Mouse (Mus musculus): ENCODE results near the gene Btk. TPM values are rescaled to one million over a fixed set of nuclear protein-coding genes. Genes with fewer than 3 reads are reported as not detected.
"Not testable (repeated sequence)": the region's sequence is repeated elsewhere in the genome, so short reads cannot be mapped to it uniquely, and the experiment has no call there.

Gene Btk
- polyA plus RNA-seq, 1 experiment from 2014 or later, result 0.77 TPM

DNA sequence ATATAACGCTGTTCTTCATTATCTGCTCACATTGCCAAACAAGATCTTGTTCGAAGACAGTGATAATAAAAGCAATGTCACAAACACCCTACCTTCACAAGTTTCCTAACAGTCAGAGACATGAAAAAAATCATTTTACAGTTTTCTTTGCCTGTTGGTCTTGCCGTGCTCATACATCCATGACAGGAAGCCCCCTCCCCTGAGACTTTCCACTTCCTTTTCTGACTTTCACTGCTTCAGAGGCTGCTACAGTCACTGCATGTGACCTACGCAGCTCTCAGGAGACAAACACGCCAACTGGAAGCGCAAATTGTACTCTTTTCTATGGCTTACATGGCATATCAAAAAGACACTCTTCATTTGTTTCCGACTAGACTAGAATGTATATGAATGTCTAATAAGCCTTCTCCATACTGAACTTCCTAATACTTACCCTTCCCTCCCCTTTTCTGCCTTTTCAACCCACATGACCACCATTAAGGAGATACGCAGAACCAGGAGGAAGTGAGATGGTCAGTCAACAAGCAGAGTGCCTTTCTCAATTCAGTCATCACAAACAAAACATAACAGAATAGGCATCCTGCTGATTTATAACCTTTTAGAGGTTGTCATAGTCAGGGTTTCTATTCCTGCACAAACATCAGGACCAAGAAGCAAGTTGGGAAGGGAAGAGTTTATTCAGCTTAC lies 16.7 kb downstream of the Btk start:
- ATAC-seq (replicated peaks), result no peak
- Histone ChIP-seq H3K27ac (no peak overlapping the region), H3K4me3 (no peak overlapping the region), H3K4me2 (no peak overlapping the region), H3K36me3 (replicated peaks) (no peaks in the 10 kb centered on the region), H3K27me3 (replicated peaks) (no peaks in the 10 kb centered on the region), H3K9me3 (no peaks in the 10 kb centered on the region), H3K4me1 (no peaks in the 10 kb centered on the region), H3K9ac (no peak overlapping the region)
- WGBS, result 86% methylated on average over 8 of the region's 8 CpGs

DNA sequence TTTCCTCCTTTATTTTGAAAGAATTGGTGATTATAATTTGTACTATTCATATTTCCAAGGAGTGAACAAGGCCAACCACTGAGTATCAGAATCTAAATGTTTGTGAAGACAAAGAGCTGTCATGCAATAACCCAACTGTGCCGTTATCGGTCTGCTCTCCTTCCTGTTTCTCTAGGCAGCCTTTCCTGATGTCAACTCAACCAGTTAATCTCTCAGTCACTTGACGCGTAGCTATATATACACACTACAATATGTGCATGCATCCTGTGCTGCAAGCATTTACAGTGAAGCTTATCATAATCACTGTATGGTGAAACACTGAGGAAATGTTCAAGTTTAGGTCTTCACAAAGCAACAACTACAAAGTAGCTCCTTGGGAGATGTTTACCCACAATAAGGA lies 19.0 kb downstream of the Btk start:
- Histone ChIP-seq H3K9me3 (no peaks in the 10 kb centered on the region), H3K4me1 (no peaks in the 10 kb centered on the region), H3K4me2 (no peak overlapping the region), H3K4me3 (no peak overlapping the region), H3K9ac (no peak overlapping the region), H3K27me3 (replicated peaks) (no peaks in the 10 kb centered on the region), H3K27ac (no peak overlapping the region), H3K36me3 (replicated peaks) (no peaks in the 10 kb centered on the region)
- ATAC-seq (replicated peaks), result no peak
- WGBS, result 88% methylated on average over 4 of the region's 4 CpGs

DNA sequence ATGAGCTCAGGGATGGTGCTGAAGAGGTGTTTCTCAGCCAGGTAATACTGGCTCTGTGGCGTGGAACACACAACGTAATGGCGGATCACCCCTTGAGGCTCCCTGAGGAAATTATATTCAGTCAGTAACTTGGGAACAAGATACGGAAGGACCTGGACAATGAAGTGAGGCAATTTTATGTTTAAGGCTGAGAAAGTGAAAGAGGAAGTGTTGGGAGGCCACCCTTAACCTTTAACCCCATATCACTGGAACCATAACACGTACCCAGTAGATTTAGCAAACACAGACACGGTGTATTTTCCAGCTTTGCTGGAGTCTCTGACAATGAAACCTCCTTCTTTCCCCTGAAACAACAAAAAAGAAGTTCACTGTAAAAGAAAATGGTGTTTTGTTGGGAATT lies 28.9 kb downstream of the Btk start:
- ATAC-seq (replicated peaks), result no peak
- H3K9me3 ChIP-seq, result no peaks in the 10 kb centered on the region
- H3K27ac ChIP-seq, result no peak overlapping the region
- H3K36me3 ChIP-seq (replicated peaks), result no peaks in the 10 kb centered on the region
- no peak overlapping the region for H3K9ac ChIP-seq
- no peak overlapping the region for H3K4me3 ChIP-seq
- 83% methylated on average over 6 of the region's 6 CpGs for WGBS
- no peaks in the 10 kb centered on the region for H3K27me3 ChIP-seq (replicated peaks)
- H3K4me1 ChIP-seq, result no peaks in the 10 kb centered on the region
- no peak overlapping the region for H3K4me2 ChIP-seq

DNA sequence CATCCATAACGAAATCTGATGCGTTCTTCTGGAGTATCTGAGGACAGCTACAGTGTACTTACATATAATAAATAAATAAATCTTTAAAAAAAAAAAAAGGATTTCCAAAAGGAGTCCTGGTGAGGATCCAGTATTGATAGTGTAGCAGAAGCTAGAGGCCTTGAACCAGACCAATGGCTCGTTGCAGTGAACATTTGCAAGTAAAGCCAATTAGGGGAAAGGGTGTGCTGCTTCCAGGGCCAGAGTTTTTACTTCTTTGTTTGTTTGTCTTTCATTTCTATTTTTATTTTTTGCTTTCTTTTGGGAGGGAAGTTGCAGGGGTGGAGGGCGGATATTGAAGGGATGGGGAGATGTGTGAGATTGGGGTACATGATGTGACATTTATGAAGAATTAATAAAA lies 30.0 kb downstream of the Btk start:
- no peaks in the 10 kb centered on the region for H3K36me3 ChIP-seq (replicated peaks)
- no peak for ATAC-seq (replicated peaks)
- 87% methylated on average over 4 of the region's 4 CpGs for WGBS
- no peak overlapping the region for H3K9ac ChIP-seq
- no peaks in the 10 kb centered on the region for H3K27me3 ChIP-seq (replicated peaks)
- no peak overlapping the region for H3K27ac ChIP-seq
- no peaks in the 10 kb centered on the region for H3K4me1 ChIP-seq
- no peak overlapping the region for H3K4me2 ChIP-seq
- no peaks in the 10 kb centered on the region for H3K9me3 ChIP-seq
- H3K4me3 ChIP-seq, result no peak overlapping the region

DNA sequence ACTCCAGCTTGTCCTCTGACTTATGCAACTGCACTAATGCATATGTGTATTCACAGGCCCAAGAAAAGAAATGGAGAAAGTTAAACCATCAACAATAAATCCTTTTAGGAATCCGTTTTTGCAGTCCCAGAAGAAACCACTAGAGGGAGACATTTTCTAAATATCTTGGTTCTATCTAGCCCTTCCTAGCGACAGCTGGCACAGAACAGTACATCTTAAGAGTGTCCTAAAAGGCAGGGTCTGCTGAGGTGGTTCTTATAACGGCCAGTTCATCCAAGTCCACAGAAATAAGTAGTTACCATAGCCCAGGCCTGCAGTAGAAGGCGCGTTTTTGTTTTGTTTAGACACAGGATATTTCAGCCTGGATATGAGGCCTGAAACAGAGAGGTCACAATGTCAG lies 32.5 kb downstream of the Btk start:
- Histone ChIP-seq H3K9ac (no peak overlapping the region), H3K27ac (no peak overlapping the region), H3K9me3 (no peaks in the 10 kb centered on the region), H3K4me2 (no peak overlapping the region), H3K36me3 (replicated peaks) (no peaks in the 10 kb centered on the region), H3K27me3 (replicated peaks) (no peaks in the 10 kb centered on the region), H3K4me1 (no peaks in the 10 kb centered on the region), H3K4me3 (no peak overlapping the region)
- ATAC-seq (replicated peaks), result no peak
- WGBS, result 20% methylated on average over 5 of the region's 5 CpGs

DNA sequence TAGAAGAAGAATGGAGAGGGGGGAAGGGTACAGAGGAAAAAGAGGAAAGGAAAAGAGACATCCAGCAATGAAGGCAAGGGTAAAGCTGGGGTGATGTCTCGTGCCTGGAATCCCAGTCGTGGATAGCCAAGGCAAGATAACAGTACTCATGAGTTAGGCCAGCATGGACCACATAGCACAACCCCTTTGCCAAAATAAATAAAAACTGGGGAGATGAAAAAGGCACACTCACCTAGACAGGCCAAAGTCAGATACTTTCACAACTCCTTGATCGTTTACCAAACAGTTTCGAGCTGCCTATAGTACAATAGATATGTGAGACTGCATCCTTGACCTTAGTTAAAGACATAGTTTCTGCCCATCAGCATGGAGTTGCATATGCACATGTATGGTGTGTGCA lies 36.0 kb downstream of the Btk start:
- no peak for ATAC-seq (replicated peaks)
- H3K9ac ChIP-seq, result no peak overlapping the region
- H3K36me3 ChIP-seq (replicated peaks), result no peaks in the 10 kb centered on the region
- H3K9me3 ChIP-seq, result no peaks in the 10 kb centered on the region
- no peaks in the 10 kb centered on the region for H3K27me3 ChIP-seq (replicated peaks)
- no peak overlapping the region for H3K4me2 ChIP-seq
- no peaks in the 10 kb centered on the region for H3K4me1 ChIP-seq
- H3K27ac ChIP-seq, result no peak overlapping the region
- H3K4me3 ChIP-seq, result no peak overlapping the region
- WGBS, result 89% methylated on average over 4 of the region's 4 CpGs

DNA sequence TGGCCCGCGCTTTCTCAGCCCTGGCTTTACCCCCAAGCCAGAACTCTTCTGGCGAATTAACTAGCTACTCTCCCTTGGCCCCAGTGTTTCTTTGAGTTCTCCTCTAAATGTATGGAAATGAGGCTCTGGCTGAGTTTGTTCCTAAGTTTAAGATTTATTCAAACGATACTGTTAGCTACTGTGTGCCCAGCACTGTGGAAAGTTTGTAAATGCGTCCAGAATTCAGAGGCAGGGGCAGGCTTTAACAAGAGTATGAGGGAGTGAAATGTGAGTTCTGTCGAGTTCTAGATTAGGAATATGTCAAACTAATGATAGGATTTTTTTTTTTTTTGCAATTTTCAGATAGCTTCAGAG lies 41.4 kb downstream of the Btk start:
- H3K4me2 ChIP-seq, result peak overlapping the region; percentile 68
- peak overlapping the region; percentile 45; the same call in 1 of the 2 replicates for H3K9ac ChIP-seq
- H3K9me3 ChIP-seq, result no peaks in the 10 kb centered on the region
- H3K27ac ChIP-seq, result no peak overlapping the region
- H3K27me3 ChIP-seq (replicated peaks), result no peaks in the 10 kb centered on the region
- H3K36me3 ChIP-seq (replicated peaks), result no peaks in the 10 kb centered on the region
- no peak; the same call in 1 of the 2 replicates for ATAC-seq (replicated peaks)
- no peaks in the 10 kb centered on the region for H3K4me1 ChIP-seq
- peak overlapping the region; percentile 52 for H3K4me3 ChIP-seq
- 23% methylated on average over 6 of the region's 6 CpGs for WGBS

DNA sequence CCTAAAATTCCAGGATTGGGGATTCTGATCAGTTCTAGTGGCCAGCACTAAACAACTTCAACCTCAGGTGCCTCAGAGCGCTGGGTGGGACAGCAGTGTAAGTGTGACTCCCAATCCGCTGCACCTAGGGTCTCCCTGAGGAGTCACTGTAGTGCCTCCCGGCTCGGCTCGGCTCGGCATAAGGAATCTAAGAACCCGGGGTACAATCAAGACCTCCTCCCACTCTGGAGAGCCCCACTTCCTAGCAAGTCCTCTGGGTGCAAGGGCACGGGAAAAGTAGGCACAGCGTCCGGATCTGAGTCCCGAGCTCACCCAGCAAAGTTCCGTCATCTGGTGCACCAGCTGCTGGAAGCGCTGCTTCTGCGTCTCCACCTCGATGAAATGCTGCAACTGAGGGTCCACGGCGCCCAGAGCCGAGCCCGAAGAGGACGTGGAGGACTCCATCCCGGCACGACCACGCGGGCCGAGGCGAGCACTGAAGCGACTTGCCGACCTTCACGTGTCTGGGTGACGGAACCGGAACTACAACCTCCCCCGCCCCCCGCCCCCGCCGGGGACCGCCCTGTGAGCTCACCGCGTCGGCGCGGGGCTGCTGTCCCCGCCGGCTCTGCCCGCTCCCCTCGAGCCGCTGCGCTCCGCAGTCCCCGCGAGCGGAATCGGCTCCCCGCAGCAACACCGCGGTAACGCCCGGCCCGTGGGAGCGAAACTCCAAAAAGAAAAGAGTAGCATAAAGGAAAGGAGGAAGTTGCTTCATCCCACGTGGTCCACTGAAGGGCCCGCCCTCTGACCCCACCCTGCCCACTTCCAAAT lies 42.0 kb downstream of the Btk start, which contains the start of gene Timm8a1:
TSS of gene Timm8a1 (minus strand) at position 721 of the 810 bp plus-strand sequence.
- Histone ChIP-seq H3K27ac (peak within 1 kb of the TSS; percentile 63; the same call in 1 of the 2 replicates), H3K4me3 (peak within 1 kb of the TSS; percentile 52), H3K9ac (peak within 1 kb of the TSS; percentile 45), H3K9me3 (no peaks in the 10 kb centered on the region), H3K4me1 (no peaks in the 10 kb centered on the region), H3K4me2 (peak within 1 kb of the TSS; percentile 68), H3K36me3 (replicated peaks) (no peaks in the 10 kb centered on the region), H3K27me3 (replicated peaks) (no peaks in the 10 kb centered on the region)
- peak; percentile 97 for ATAC-seq (replicated peaks)
- WGBS, result 30% methylated on average over 46 of the region's 61 CpGs

DNA sequence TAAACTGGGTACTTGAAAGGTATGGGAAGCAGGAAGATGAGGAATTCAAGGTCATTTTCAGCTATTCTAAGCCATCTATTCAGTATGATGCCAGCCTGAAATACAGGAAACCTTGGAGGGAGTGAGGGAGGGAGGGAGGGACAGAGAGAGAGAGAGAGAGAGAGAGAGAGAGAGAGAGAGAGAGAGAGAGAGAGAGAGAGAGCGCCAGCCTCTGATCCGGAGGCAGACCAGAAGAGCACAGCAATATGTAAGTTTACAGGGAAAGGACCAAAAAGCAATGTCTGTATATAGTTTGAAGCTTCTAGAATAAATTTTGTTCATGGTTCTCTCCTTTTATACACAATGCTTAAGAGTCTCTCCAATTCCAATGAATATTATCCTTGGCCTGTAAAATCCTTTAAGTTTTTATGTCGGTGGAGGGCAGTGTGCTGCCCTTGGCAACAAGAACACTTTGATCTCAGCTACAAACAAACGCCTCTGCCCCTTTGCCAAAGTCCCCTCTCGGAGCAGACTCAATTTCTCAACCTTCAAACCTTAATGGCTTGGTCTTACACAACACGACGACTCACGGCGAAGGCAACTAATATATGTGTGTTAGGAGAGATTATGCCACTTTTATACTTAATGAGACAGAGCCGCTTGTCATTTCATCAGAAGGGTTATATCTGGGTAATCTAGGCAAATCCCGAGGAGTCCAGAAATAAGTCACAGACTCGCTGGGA lies 42.8 kb downstream of the Btk start:
- H3K27me3 ChIP-seq (replicated peaks), result no peaks in the 10 kb centered on the region
- H3K4me2 ChIP-seq, result peak overlapping the region; percentile 68
- no peaks in the 10 kb centered on the region for H3K9me3 ChIP-seq
- H3K27ac ChIP-seq, result no peak overlapping the region
- no peaks in the 10 kb centered on the region for H3K36me3 ChIP-seq (replicated peaks)
- WGBS, result 32% methylated on average over 12 of the region's 12 CpGs
- peak overlapping the region; percentile 52 for H3K4me3 ChIP-seq
- H3K9ac ChIP-seq, result peak overlapping the region; percentile 40; the same call in 1 of the 2 replicates
- no peaks in the 10 kb centered on the region for H3K4me1 ChIP-seq
- peak; percentile 16 for ATAC-seq (replicated peaks)

DNA sequence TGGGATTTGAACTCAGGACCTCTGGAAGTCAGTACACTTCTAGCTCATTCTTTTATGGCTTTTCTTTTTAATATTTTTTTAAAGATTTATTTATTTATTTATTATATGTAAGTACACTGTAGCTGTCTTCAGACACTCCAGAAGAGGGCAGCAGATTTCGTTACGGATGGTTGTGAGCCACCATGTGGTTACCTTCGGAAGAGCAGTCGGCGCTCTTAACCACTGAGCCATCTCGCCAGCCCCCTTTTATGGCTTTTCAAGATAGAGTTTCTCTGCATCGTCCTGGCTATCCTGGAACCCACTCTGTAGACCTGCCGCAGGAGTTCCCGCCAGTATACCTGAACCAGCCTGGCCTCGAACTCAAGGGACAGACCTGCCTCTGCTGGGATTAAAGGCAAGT lies 43.6 kb downstream of the Btk start:
- not testable (repeated sequence) for H3K27me3 ChIP-seq (replicated peaks); H3K4me1 ChIP-seq; H3K36me3 ChIP-seq (replicated peaks); H3K9ac ChIP-seq; H3K9me3 ChIP-seq; ATAC-seq (replicated peaks); H3K27ac ChIP-seq; H3K4me3 ChIP-seq; H3K4me2 ChIP-seq
- 90% methylated on average over 10 of the region's 10 CpGs for WGBS

DNA sequence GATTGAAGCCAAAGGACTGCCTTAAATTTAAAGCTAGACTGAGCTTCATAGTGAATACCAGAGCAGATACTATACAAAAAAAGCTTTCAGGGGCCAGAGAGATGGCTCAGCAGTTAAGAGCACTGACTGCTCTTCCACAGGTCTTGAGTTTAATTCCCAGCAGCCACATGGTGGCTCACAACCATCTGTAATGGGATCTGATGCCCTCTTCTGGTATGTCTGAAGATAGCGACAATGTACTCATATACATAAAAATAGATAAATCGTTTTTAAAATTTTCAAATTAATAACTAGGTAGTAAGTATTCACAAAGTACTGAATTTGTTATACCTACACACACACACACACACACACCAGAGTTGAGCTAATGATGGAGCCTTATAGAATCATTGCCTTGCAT lies 50.0 kb downstream of the Btk start:
- H3K27ac ChIP-seq, result no peak overlapping the region
- no peak overlapping the region for H3K9ac ChIP-seq
- H3K27me3 ChIP-seq (replicated peaks), result no peaks in the 10 kb centered on the region
- 83% methylated on average over 2 of the region's 2 CpGs for WGBS
- H3K4me3 ChIP-seq, result no peak overlapping the region
- no peaks in the 10 kb centered on the region for H3K36me3 ChIP-seq (replicated peaks)
- no peak for ATAC-seq (replicated peaks)
- H3K4me2 ChIP-seq, result no peak overlapping the region
- H3K9me3 ChIP-seq, result no peaks in the 10 kb centered on the region
- no peaks in the 10 kb centered on the region for H3K4me1 ChIP-seq

DNA sequence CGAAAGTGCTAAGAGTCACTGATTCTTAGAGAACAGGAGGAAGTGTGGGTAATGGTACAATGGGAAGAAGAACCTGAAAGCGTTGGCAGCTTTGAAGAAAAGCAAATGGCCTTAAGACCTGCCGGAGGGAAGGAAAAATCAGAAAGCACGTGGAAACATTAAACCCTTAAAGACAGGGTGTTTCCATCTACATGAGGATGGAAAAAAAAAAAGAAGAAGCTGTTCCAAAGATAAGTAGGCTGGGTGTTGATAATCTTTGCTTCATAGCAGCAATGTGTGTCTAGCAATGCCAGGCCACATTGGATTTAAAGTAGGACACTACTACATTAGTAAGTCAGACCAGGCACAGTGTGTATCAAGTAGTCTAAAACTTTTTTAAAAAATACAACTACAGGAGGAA lies 58.1 kb downstream of the Btk start:
- no peak overlapping the region for H3K4me2 ChIP-seq
- ATAC-seq (replicated peaks), result no peak
- H3K27me3 ChIP-seq (replicated peaks), result no peaks in the 10 kb centered on the region
- 81% methylated on average over 4 of the region's 4 CpGs for WGBS
- no peaks in the 10 kb centered on the region for H3K9me3 ChIP-seq
- no peak overlapping the region for H3K9ac ChIP-seq
- H3K36me3 ChIP-seq (replicated peaks), result no peaks in the 10 kb centered on the region
- no peak overlapping the region for H3K4me3 ChIP-seq
- no peaks in the 10 kb centered on the region for H3K4me1 ChIP-seq
- no peak overlapping the region for H3K27ac ChIP-seq

All from midbrain, embryonic 15.5 days (tissue).